Mouse (Mus musculus) embryonic facial prominence, embryonic 11.5 days (tissue): ENCODE measurements around the gene Mdm1. TPM values are rescaled to one million over a fixed set of nuclear protein-coding genes. Genes with fewer than 3 reads are reported as not detected.

Experiments used
- ATAC-seq: fragments of 200-750 bp; cut with Nextera tagmentation; replicated peaks from 2 replicates; pipeline ENCODE4 v1.8.0; 2017; ENCODE audit warnings: low read depth; ENCODE audit not compliant: insufficient number of reproducible peaks, low FRiP score, low TSS enrichment
- DNase-seq: peaks from one replicate; pipeline ENCODE4 v3.0.0-alpha.2; 2015; ENCODE audit warnings: low spot score
- H3K27ac ChIP-seq: fragments of 300-500 bp; sonication (generic); replicated peaks from 2 replicates; pipeline ENCODE4 v1.5.1; 2014; ENCODE audit warnings: mild to moderate bottlenecking, low read depth, low read length, control low read depth
- H3K27me3 ChIP-seq: fragments of 300-500 bp; sonication (generic); 2 replicates; pipeline ENCODE4 v1.6.1; 2014; ENCODE audit warnings: mild to moderate bottlenecking, low read length, moderate library complexity, mixed read lengths; ENCODE audit not compliant: control insufficient read depth, insufficient read depth
- H3K36me3 ChIP-seq: fragments of 300-500 bp; sonication (generic); replicated peaks from 2 replicates; pipeline ENCODE4 v1.6.1; 2014; ENCODE audit warnings: low read depth, mild to moderate bottlenecking, low read length, moderate library complexity, mixed read lengths; ENCODE audit not compliant: control insufficient read depth, insufficient read depth
- H3K4me1 ChIP-seq: fragments of 300-500 bp; sonication (generic); 2 replicates; pipeline ENCODE4 v1.6.1; 2014; ENCODE audit warnings: low read length, mixed read lengths; ENCODE audit not compliant: control insufficient read depth, insufficient read depth
- H3K4me2 ChIP-seq: fragments of 300-500 bp; sonication (generic); 2 replicates; pipeline ENCODE4 v1.6.1; 2014; ENCODE audit warnings: low read depth, mild to moderate bottlenecking, control low read depth, low read length, moderate library complexity
- H3K4me3 ChIP-seq: fragments of 300-500 bp; sonication (generic); 2 replicates; pipeline ENCODE4 v1.5.1; 2014; ENCODE audit warnings: low read depth, low read length, control low read depth
- H3K9ac ChIP-seq: fragments of 300-500 bp; sonication (generic); replicated peaks from 2 replicates; pipeline ENCODE4 v1.6.1; 2014; ENCODE audit warnings: mild to moderate bottlenecking, control low read depth, low read length
- H3K9me3 ChIP-seq: fragments of 300-500 bp; sonication (generic); replicated peaks from 2 replicates; pipeline ENCODE4 v1.6.1; 2016; ENCODE audit warnings: mild to moderate bottlenecking, low read length, inconsistent platforms, mixed read lengths; ENCODE audit not compliant: control insufficient read depth
- WGBS: fragments of 180-500 bp; shearing (Covaris S2); extraction: QIAGEN DNeasy Blood & Tissue Kit; methylation state at CpG from one replicate; pipeline ENCODE4 v1.1.7; 2014; 5-methylcytosine and 5-hydroxymethylcytosine counted together
- polyA plus RNA-seq: library from polyadenylated mRNA; unstranded; fragments of >200 nt; fragmentation: Nextera tagmentation; extraction: Ambion mirVana; gene quantifications from 2 replicates; pipeline ENCODE4 v1.2.1, GENCODE M21; 2014

The Mdm1 gene
- 54.6 and 60.8 TPM in 2 replicates for polyA plus RNA-seq

DNA sequence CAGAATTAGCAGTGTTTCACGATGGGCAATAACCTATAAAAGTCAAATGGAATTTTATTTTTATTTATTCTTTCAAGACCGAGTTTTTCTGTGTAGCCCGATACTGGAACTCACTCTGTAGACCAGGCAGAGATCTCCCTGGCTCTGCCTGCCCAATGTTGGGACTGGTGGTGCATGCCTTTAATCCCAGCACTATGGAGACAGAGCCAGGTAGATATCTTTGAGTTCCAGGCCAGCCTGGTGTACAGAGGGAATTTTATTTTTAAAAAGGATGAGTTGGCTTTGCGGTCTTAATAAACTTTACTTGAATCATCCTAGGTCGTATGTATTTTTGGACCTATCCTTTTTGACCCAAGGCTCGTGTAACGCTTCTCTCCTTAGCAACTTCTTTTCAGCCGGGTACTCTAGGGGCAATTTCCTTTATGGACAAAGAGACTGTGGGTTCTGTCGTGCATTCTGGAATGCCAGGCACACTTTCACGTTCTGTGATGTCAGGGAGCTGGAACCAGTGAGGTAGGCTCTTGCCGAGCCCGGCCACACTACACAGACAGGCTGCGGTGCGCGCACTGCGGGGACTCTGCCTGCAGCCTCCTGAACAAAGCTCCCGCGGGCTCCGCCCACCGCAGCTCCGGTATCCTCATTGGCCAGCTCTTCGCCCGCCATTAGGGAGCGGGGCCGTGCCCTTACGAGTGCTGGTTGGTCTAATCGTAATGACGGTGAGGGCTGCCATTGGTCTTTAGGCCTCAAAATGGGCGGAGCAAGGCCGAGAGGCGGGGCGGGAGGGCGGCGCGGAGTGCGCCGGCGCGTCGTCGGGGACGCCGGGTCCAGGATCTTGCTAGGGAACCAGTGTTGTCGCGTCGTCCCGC, at the start of gene Mdm1:
Gene Mdm1, plus strand, starts transcription at position 794 of the 866 bp plus-strand sequence.
- Histone ChIP-seq H3K4me3 (peak within 1 kb of the TSS; percentile 89), H3K9me3 (no peaks in the 10 kb centered on the region), H3K36me3 (no peaks in the 10 kb centered on the region), H3K27me3 (no peaks in the 10 kb centered on the region), H3K9ac (peak within 1 kb of the TSS; percentile 77), H3K4me1 (no peaks in the 10 kb centered on the region), H3K4me2 (peak within 1 kb of the TSS; percentile 77), H3K27ac (peak within 1 kb of the TSS; percentile 38)
- DNase-seq (peak; percentile 98), ATAC-seq (peak; percentile 100)
- 6% methylated on average over 43 of the region's 47 CpGs for WGBS

DNA sequence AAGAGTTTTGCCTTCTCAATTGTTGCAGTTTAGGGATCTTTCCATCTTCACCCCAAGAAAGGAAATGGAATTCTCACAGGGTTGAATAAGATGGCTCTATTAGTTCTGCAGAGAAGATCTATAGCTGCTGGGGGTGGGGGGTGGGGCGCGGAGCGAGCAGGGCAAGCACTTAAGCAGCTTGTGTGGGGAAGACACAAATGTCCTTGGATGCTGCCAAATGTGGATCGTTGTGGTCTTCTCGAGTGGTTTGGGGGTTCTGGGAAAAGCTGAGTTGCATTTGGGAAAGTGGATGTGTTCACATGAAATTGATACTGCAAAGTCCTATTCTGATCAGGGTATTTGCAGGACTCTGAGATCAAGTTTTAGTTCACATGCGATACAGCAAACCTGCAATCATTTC, 48.9 kb upstream of the Mdm1 start:
- Histone ChIP-seq H3K36me3 (no peaks in the 10 kb centered on the region), H3K9ac (no peak overlapping the region), H3K4me2 (no peak overlapping the region), H3K27me3 (no peaks in the 10 kb centered on the region), H3K4me1 (no peaks in the 10 kb centered on the region), H3K9me3 (no peaks in the 10 kb centered on the region), H3K27ac (no peak overlapping the region), H3K4me3 (no peak overlapping the region)
- 86% methylated on average over 6 of the region's 6 CpGs for WGBS
- no peak for DNase-seq
- ATAC-seq = no peak

GRCm38 (mm10) chr10:118093728-118094127, 47.9 kb upstream of the Mdm1 start:
- Histone ChIP-seq H3K27ac (no peak overlapping the region), H3K4me1 (no peaks in the 10 kb centered on the region), H3K9ac (no peak overlapping the region), H3K36me3 (no peaks in the 10 kb centered on the region), H3K9me3 (no peaks in the 10 kb centered on the region), H3K4me3 (no peak overlapping the region), H3K4me2 (no peak overlapping the region), H3K27me3 (no peaks in the 10 kb centered on the region)
- 62% methylated on average over 9 of the region's 9 CpGs for WGBS
- ATAC-seq (no peak), DNase-seq (no peak)

DNA sequence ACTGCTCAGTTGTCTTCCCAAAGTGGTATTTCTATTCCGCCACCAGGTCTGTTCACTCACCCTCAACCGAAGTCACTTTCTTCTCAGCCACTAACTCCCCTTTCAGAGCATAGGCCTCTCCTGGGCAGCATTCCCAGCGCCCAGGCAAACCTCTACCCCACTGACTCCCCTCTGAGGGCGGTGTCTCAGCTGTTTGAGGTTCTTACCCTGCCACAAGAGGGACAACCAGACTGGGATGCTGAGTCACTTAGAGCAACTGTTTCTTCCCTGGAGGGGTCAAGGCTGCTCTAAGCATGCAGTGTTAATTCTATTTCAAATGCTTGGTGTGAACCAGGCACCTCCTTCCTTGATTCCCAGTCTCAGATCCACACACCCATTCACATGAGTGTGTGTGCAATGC, 46.8 kb upstream of the Mdm1 start:
- Histone ChIP-seq H3K4me2 (no peak overlapping the region), H3K4me1 (no peaks in the 10 kb centered on the region), H3K27ac (no peak overlapping the region), H3K9me3 (no peaks in the 10 kb centered on the region), H3K36me3 (no peaks in the 10 kb centered on the region), H3K27me3 (no peaks in the 10 kb centered on the region), H3K9ac (no peak overlapping the region), H3K4me3 (no peak overlapping the region)
- ATAC-seq (no peak), DNase-seq (no peak)
- 72% methylated on average over 4 of the region's 4 CpGs for WGBS

- ATAC-seq = no peak
- Histone ChIP-seq H3K4me3 (no peak overlapping the region), H3K9ac (no peak overlapping the region), H3K27ac (no peak overlapping the region), H3K36me3 (no peaks in the 10 kb centered on the region), H3K9me3 (no peaks in the 10 kb centered on the region), H3K27me3 (no peaks in the 10 kb centered on the region), H3K4me1 (no peaks in the 10 kb centered on the region), H3K4me2 (no peak overlapping the region)
- WGBS = 80% methylated on average over 6 of the region's 6 CpGs
- DNase-seq = no peak
These were observed 45.4 kb upstream of the Mdm1 start for GRCm38 (mm10) chr10:118096223-118096622.

- no peak overlapping the region for H3K9ac ChIP-seq
- no peaks in the 10 kb centered on the region for H3K9me3 ChIP-seq
- 74% methylated on average over 3 of the region's 3 CpGs for WGBS
- H3K4me2 ChIP-seq = no peak overlapping the region
- no peaks in the 10 kb centered on the region for H3K27me3 ChIP-seq
- H3K36me3 ChIP-seq = no peaks in the 10 kb centered on the region
- no peaks in the 10 kb centered on the region for H3K4me1 ChIP-seq
- no peak overlapping the region for H3K27ac ChIP-seq
- H3K4me3 ChIP-seq = no peak overlapping the region
- no peak for DNase-seq
- no peak for ATAC-seq
These were observed 43.7 kb upstream of the Mdm1 start for GRCm38 (mm10) chr10:118097898-118098297.

GRCm38 (mm10) chr10:118100570-118100969, 41.0 kb upstream of the Mdm1 start:
- no peak overlapping the region for H3K4me3 ChIP-seq
- no peak overlapping the region for H3K27ac ChIP-seq
- 76% methylated on average over 5 of the region's 5 CpGs for WGBS

DNA sequence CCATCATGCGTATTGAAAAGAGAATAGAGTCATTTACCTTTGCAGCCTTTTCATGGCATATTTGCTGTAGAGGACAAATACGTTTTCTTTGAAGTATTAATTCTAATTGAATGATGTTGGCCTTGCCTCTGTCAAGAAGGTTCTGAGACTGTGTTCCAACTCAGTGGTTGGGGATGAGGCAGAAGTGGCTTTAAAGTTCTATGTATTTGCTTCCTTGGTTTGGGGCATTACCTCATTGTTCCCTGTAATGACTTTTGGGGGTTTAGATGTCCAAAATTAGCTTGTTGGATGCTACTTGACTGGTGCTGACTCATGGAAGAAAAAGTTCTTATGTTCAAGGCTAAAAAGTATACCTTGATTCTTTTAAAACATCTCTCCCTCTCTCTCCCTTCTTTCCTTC, 40.6 kb upstream of the Mdm1 start:
- 87% methylated on average over 2 of the region's 2 CpGs for WGBS
- no peak overlapping the region for H3K9ac ChIP-seq
- no peaks in the 10 kb centered on the region for H3K36me3 ChIP-seq
- H3K27me3 ChIP-seq = no peaks in the 10 kb centered on the region
- ATAC-seq (no peak), DNase-seq (no peak)
- H3K4me3 ChIP-seq = no peak overlapping the region
- no peaks in the 10 kb centered on the region for H3K9me3 ChIP-seq
- no peaks in the 10 kb centered on the region for H3K4me1 ChIP-seq
- no peak overlapping the region for H3K27ac ChIP-seq
- no peak overlapping the region for H3K4me2 ChIP-seq

More at GRCm38 (mm10) chr10:118100570-118100969, 41.0 kb upstream of the Mdm1 start:
- Histone ChIP-seq H3K4me1 (no peaks in the 10 kb centered on the region), H3K27me3 (no peaks in the 10 kb centered on the region), H3K9me3 (no peaks in the 10 kb centered on the region), H3K9ac (no peak overlapping the region), H3K36me3 (no peaks in the 10 kb centered on the region), H3K4me2 (no peak overlapping the region)
- ATAC-seq (no peak), DNase-seq (no peak)
